Comparison of ENCODE assay signal across 7 mouse cellular contexts in genomic region chr7:145252715-145253476, GRCm38 (mm10). TPM values are rescaled to one million over a fixed set of nuclear protein-coding genes. Genes with fewer than 3 reads are reported as not detected.
DNase-seq lines count a peak whose midpoint lies in the region; ATAC-seq lines count a peak whose summit lies in the region.

No protein-coding gene starts in this region.

- WGBS in limb, embryonic 12.5 days = 22% methylated on average over 8 of the region's 8 CpGs
- WGBS in midbrain, embryonic 16.5 days = 30% methylated on average over 8 of the region's 8 CpGs

- ATAC-seq in limb, embryonic 12.5 days (ENCODE audit: insufficient number of reproducible peaks, insufficient read depth, low FRiP score, low TSS enrichment, low read depth) = peak; percentile 77
- peak; percentile 82; the same call in 1 of the 2 replicates for ATAC-seq in midbrain, embryonic 16.5 days

- peaks cover 28% of the 10 kb centered on the region for H3K36me3 ChIP-seq in limb, embryonic 12.5 days
- H3K36me3 ChIP-seq in midbrain, embryonic 16.5 days (ENCODE audit: control insufficient read depth, insufficient read depth, low read length) = no peaks in the 10 kb centered on the region

- H3K9ac ChIP-seq in limb, embryonic 12.5 days (replicated peaks) = no peak overlapping the region
- H3K9ac ChIP-seq in midbrain, embryonic 16.5 days (ENCODE audit: low read depth, low read length) = no peak overlapping the region

- peak; percentile 76 to 84 for DNase-seq in adrenal gland, adult 18-20 months (ENCODE audit: low spot score in 2 of 2)
- DNase-seq in embryo, embryonic 10.5 days (ENCODE audit: low spot score) = peak; percentile 91
- DNase-seq in gastrocnemius, postnatal 4 days (ENCODE audit: low spot score in 2 of 2) = peak; percentile 84 to 88
- DNase-seq in kidney, adult 9 months = peak; percentile 73
- DNase-seq in spleen, postnatal 14 days (ENCODE audit: low spot score in 2 of 2) = peak; percentile 28 to 54

- no peak overlapping the region for H3K4me3 ChIP-seq in limb, embryonic 12.5 days (replicated peaks)
- H3K4me3 ChIP-seq in midbrain, embryonic 16.5 days (ENCODE audit: low read depth, low read length) = no peak overlapping the region

- H3K27me3 ChIP-seq in limb, embryonic 12.5 days = no peaks in the 10 kb centered on the region
- H3K27me3 ChIP-seq in midbrain, embryonic 16.5 days (ENCODE audit: control insufficient read depth, insufficient read depth, low read depth, low read length) = no peaks in the 10 kb centered on the region

- H3K4me2 ChIP-seq in limb, embryonic 12.5 days = no peak overlapping the region
- no peak overlapping the region for H3K4me2 ChIP-seq in midbrain, embryonic 16.5 days (ENCODE audit: low read length)

- no peaks in the 10 kb centered on the region for H3K9me3 ChIP-seq in limb, embryonic 12.5 days
- H3K9me3 ChIP-seq in midbrain, embryonic 16.5 days (replicated peaks; ENCODE audit: control insufficient read depth, low read length, poor library complexity, severe bottlenecking) = no peaks in the 10 kb centered on the region

- H3K27ac ChIP-seq in limb, embryonic 12.5 days = no peak overlapping the region
- H3K27ac ChIP-seq in midbrain, embryonic 16.5 days (ENCODE audit: low read length) = no peak overlapping the region

- H3K4me1 ChIP-seq in limb, embryonic 12.5 days (replicated peaks) = peaks cover 7% of the 10 kb centered on the region; the same call in 1 of the 2 replicates
- no peaks in the 10 kb centered on the region for H3K4me1 ChIP-seq in midbrain, embryonic 16.5 days (ENCODE audit: control insufficient read depth, insufficient read depth, low read length)

RNA-seq across cellular contexts. Expression of gene Tpcn2, which starts 30.9 kb away (rescaled TPM):
- 10 to 100 TPM; 12.9 to 13.0 TPM for total RNA-seq in adrenal gland, adult 18-20 months (2021)
- 10 to 100 TPM in 1 of 2 experiments, 1 to 10 TPM in 1; 9.4 to 11.7 TPM for total RNA-seq in gastrocnemius, postnatal 4 days (2021)
- polyA plus RNA-seq in limb, embryonic 12.5 days (2016; fragmentation: Nextera tagmentation; extraction: Ambion mirVana) = 9.1 and 10.2 TPM in 2 replicates
- 1.5 and 2.7 TPM in 2 replicates for polyA plus RNA-seq in midbrain, embryonic 16.5 days (2015; fragmentation: Nextera tagmentation; extraction: Ambion mirVana)

RNA-seq across cellular contexts. Expression of gene 1810010D01Rik, which starts 45.0 kb away (rescaled TPM):
- total RNA-seq in adrenal gland, adult 18-20 months (2021) = not detected
- total RNA-seq in gastrocnemius, postnatal 4 days (2021) = under 1 TPM in 1 of 2 experiments, not detected in 1; 0.31 TPM
- 0.41 TPM in 1 of 2 replicates, not detected in the other for polyA plus RNA-seq in limb, embryonic 12.5 days (2016; fragmentation: Nextera tagmentation; extraction: Ambion mirVana)
- 0.36 TPM in 1 of 2 replicates, not detected in the other for polyA plus RNA-seq in midbrain, embryonic 16.5 days (2015; fragmentation: Nextera tagmentation; extraction: Ambion mirVana)

RNA-seq across cellular contexts. Expression of gene Mrgprf, which starts 47.7 kb away (rescaled TPM):
- 1 to 10 TPM in 1 of 2 experiments, under 1 TPM in 1; 0.70 to 1.9 TPM for total RNA-seq in adrenal gland, adult 18-20 months (2021)
- 10 to 100 TPM; 13.1 to 15.8 TPM for total RNA-seq in gastrocnemius, postnatal 4 days (2021)
- polyA plus RNA-seq in limb, embryonic 12.5 days (2016; fragmentation: Nextera tagmentation; extraction: Ambion mirVana) = 0.41 TPM in 1 of 2 replicates, not detected in the other
- polyA plus RNA-seq in midbrain, embryonic 16.5 days (2015; fragmentation: Nextera tagmentation; extraction: Ambion mirVana) = 1.9 and 3.8 TPM in 2 replicates

Comparison
In these comparisons a context has a peak if more than half of its experiments do, and no peak if none do; other contexts are left out.
1. DNase-seq: peak in every context shown above with its lines; median percentile 91 in embryo, embryonic 10.5 days; 86 in gastrocnemius, postnatal 4 days; 80 in adrenal gland, adult 18-20 months; 73 in kidney, adult 9 months; 41 in spleen, postnatal 14 days.
2. RNA of gene Mrgprf, which starts 47.7 kb away (total RNA-seq): 13.1 to 15.8 TPM in gastrocnemius, postnatal 4 days; 0.70 to 1.9 TPM in adrenal gland, adult 18-20 months; every median in the first group is over 4 times any median in the second.